Mouse (Mus musculus) liver, embryonic 11.5 days (tissue): ENCODE measurements around the gene Prrx2. TPM values are rescaled to one million over a fixed set of nuclear protein-coding genes. Genes with fewer than 3 reads are reported as not detected.

ENCODE experiments used
- ATAC-seq: fragments of 200-750 bp; cut with Nextera tagmentation; replicated peaks from 2 replicates; pipeline ENCODE4 v1.8.0; 2017; ENCODE audit warnings: moderate number of reproducible peaks, mild to moderate bottlenecking, moderate TSS enrichment, moderate library complexity; ENCODE audit not compliant: low FRiP score
- DNase-seq: peaks from one replicate; pipeline ENCODE4 v3.0.0-alpha.2; 2017; ENCODE audit warnings: low spot score
- H3K27ac ChIP-seq: fragments of 300-500 bp; sonication (generic); 2 replicates; pipeline ENCODE4 v1.5.1; 2014; ENCODE audit warnings: mild to moderate bottlenecking, low read depth, low read length, control low read depth
- H3K27me3 ChIP-seq: fragments of 300-500 bp; sonication (generic); replicated peaks from 2 replicates; pipeline ENCODE4 v1.6.1; 2014; ENCODE audit warnings: low read length, mixed read lengths; ENCODE audit not compliant: control insufficient read depth, insufficient read depth
- H3K36me3 ChIP-seq: fragments of 300-500 bp; sonication (generic); 2 replicates; pipeline ENCODE4 v1.6.1; 2014; ENCODE audit warnings: mild to moderate bottlenecking, low read length, moderate library complexity, mixed read lengths; ENCODE audit not compliant: control insufficient read depth, insufficient read depth
- H3K4me1 ChIP-seq: fragments of 300-500 bp; sonication (generic); replicated peaks from 2 replicates; pipeline ENCODE4 v1.6.1; 2014; ENCODE audit warnings: low read length, mixed read lengths; ENCODE audit not compliant: control insufficient read depth, insufficient read depth
- H3K4me2 ChIP-seq: fragments of 300-500 bp; sonication (generic); 2 replicates; pipeline ENCODE4 v1.6.1; 2014; ENCODE audit warnings: mild to moderate bottlenecking, control low read depth, moderate library complexity
- H3K4me3 ChIP-seq: fragments of 300-500 bp; sonication (generic); 2 replicates; pipeline ENCODE4 v1.5.1; 2014; ENCODE audit warnings: low read depth, low read length, control low read depth
- H3K9ac ChIP-seq: fragments of 300-500 bp; sonication (generic); 2 replicates; pipeline ENCODE4 v1.6.1; 2014; ENCODE audit warnings: low read depth, low read length, control low read depth
- H3K9me3 ChIP-seq: fragments of 300-500 bp; sonication (generic); 2 replicates; pipeline ENCODE4 v1.6.1; 2016; ENCODE audit warnings: low read length, inconsistent platforms, mixed read lengths; ENCODE audit not compliant: control insufficient read depth
- whole genome bisulfite sequencing: fragments of 180-500 bp; shearing (Covaris S2); extraction: QIAGEN DNeasy Blood & Tissue Kit; methylation state at CpG from one replicate; pipeline ENCODE4 v1.1.7; 2014; 5-methylcytosine and 5-hydroxymethylcytosine counted together
- polyA plus RNA-seq: library from polyadenylated mRNA; unstranded; fragments of >200 nt; fragmentation: Nextera tagmentation; extraction: Ambion mirVana; gene quantifications from 2 replicates; pipeline ENCODE4 v1.2.1, GENCODE M21; 2014

The Prrx2 gene
- 8.2 and 9.4 TPM in 2 replicates for polyA plus RNA-seq

DNA sequence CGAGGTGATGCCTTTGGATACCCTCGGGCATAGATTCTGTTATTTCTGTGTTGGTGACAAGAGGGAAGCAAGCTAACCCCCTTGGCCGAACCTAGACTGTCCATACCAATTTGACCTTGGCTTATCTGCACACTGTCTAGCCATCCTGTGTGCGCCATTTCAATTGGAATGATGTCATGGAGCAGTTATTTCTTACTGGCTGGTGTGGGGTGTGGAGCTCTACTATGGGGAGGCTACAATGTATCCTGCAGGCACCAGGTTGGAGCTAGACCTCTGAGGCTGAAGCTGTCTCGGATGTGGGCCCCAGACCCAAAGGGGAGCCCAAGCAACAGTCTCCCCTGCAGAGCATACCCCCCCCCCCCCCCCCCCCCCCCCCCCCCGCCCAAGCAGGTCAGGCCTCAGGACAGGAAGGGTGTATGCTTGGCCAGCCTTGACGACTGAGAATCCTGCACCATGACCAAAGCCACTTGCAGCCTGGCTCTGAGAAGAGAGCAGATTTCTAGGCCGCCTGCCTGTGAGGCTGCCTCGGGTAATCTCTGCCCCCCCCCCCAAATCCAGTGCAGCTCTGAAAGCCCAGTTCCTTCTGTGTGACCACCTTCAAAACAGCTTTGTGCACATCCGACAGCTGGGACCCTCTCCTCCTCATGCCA lies at the start of gene Prrx2:
Gene Prrx2, plus strand, starts transcription at position 600 of the 650 bp plus-strand sequence.
- H3K4me2 ChIP-seq = no peak within 1 kb of the TSS
- H3K9ac ChIP-seq = no peak within 1 kb of the TSS
- H3K27ac ChIP-seq = no peak within 1 kb of the TSS
- H3K4me1 ChIP-seq = peaks cover 6% of the 10 kb centered on the region
- H3K36me3 ChIP-seq = no peaks in the 10 kb centered on the region
- DNase-seq (no peak), ATAC-seq (no peak)
- H3K27me3 ChIP-seq = no peaks in the 10 kb centered on the region
- WGBS = 64% methylated on average over 9 of the region's 10 CpGs
- H3K4me3 ChIP-seq = no peak within 1 kb of the TSS
- no peaks in the 10 kb centered on the region for H3K9me3 ChIP-seq

DNA sequence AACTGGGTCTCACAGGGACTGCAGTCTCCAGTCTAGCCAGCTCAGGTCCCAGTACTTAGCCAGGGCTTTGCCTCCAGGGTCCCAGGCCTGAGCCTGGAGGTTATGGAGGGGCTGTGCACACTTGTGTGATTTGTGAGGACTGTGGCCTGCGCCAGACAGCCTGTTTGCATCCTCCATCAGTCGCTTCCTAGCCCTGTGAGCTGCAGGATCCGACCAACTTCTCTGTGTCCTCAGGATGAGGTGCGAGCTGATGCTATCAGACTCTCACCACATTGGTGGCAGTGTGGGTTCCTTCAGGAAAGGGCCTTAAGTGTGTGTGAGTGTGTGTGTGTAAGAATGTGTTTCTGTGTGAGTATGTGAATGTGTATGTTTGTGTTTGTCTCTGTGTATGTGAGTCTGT lies 47.3 kb upstream of the Prrx2 start:
- Histone ChIP-seq H3K36me3 (no peaks in the 10 kb centered on the region), H3K4me2 (no peak overlapping the region), H3K4me3 (no peak overlapping the region), H3K27me3 (no peaks in the 10 kb centered on the region), H3K27ac (no peak overlapping the region), H3K9ac (no peak overlapping the region), H3K4me1 (peaks cover 30% of the 10 kb centered on the region), H3K9me3 (no peaks in the 10 kb centered on the region)
- no peak for DNase-seq
- ATAC-seq = no peak
- WGBS = 45% methylated on average over 4 of the region's 4 CpGs

- no peak overlapping the region for H3K4me2 ChIP-seq
- peaks cover 4% of the 10 kb centered on the region for H3K27me3 ChIP-seq
- no peak overlapping the region for H3K4me3 ChIP-seq
- no peak for DNase-seq
- no peak for ATAC-seq
- WGBS = 85% methylated on average over 7 of the region's 7 CpGs
- H3K36me3 ChIP-seq = no peaks in the 10 kb centered on the region
- H3K9ac ChIP-seq = no peak overlapping the region
- H3K27ac ChIP-seq = no peak overlapping the region
- peaks cover 17% of the 10 kb centered on the region for H3K4me1 ChIP-seq
- no peaks in the 10 kb centered on the region for H3K9me3 ChIP-seq
These were observed 42.7 kb upstream of the Prrx2 start for GRCm38 (mm10) chr2:30792061-30792460.

GRCm38 (mm10) chr2:30794179-30795108 lies 40.3 kb upstream of the Prrx2 start:
- peak; percentile 73 for ATAC-seq
- no peak overlapping the region; the same call in 1 of the 2 replicates for H3K27ac ChIP-seq
- DNase-seq = peak; percentile 96

DNA sequence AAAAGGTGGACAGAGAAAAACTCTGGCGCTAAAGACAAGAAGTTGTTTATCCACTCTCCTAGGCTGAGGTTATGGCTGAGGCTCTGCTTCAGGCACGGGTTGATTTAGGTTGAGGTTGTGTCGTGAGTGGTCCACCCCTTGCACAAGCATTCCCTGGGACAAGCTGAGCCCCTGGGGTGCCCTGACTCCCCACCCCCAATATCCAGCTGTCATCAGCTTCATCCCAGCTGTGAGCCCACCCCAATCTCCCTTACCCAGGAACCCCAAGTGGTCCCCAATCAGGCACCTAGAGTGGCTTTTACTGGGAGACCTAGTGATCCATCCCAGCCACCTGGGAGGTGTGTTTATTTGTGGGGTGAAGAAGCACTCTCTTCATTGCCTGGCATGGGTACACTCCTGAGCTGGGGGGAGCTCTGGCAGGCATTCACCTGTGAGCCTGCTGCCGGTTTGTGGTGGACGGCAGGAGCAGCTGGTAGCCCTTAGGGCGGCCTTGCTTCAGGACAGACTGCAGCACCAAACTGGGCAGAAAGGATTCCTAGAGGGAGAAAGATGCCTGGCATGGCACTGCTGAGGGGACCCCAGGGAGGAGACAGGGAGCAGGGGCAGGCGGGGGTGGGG lies 39.4 kb upstream of the Prrx2 start:
- DNase-seq (no peak), ATAC-seq (no peak)
- 77% methylated on average over 7 of the region's 7 CpGs for WGBS
- H3K27me3 ChIP-seq = peaks cover 31% of the 10 kb centered on the region
- peak overlapping the region; percentile 79 for H3K4me2 ChIP-seq
- no peaks in the 10 kb centered on the region for H3K9me3 ChIP-seq
- peaks cover 17% of the 10 kb centered on the region for H3K4me1 ChIP-seq
- H3K4me3 ChIP-seq = peak overlapping the region; percentile 51; the same call in 1 of the 2 replicates
- no peaks in the 10 kb centered on the region for H3K36me3 ChIP-seq
- no peak overlapping the region; the same call in 1 of the 2 replicates for H3K9ac ChIP-seq
- H3K27ac ChIP-seq = no peak overlapping the region

More at GRCm38 (mm10) chr2:30794179-30795108, 40.3 kb upstream of the Prrx2 start:
- peaks cover 22% of the 10 kb centered on the region for H3K27me3 ChIP-seq
- peaks cover 17% of the 10 kb centered on the region for H3K4me1 ChIP-seq
- H3K9ac ChIP-seq = peak overlapping the region; percentile 55
- no peaks in the 10 kb centered on the region for H3K9me3 ChIP-seq
- H3K36me3 ChIP-seq = no peaks in the 10 kb centered on the region
- H3K4me3 ChIP-seq = peak overlapping the region; percentile 51
- WGBS = 4% methylated on average over 48 of the region's 48 CpGs
- H3K4me2 ChIP-seq = peak overlapping the region; percentile 79

DNA sequence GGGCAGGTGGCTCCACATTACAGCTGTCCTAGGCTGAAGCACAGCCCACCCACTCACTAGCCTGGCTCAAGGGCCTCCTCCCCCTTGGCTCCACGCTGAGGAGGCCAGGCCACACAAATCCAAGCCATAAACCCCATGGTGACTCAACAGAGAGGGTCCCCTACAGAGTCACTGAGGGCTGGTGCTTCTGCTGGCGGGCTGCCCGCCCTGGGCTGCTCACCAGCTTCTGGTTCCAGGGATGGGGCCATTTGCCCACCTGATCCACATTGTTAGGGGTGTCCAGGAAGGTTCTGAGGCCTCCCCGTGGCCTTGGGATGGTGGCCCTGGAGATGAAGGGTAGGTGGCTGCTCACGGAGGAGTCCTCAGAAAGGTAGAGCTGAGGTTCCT lies 38.9 kb upstream of the Prrx2 start:
- Histone ChIP-seq H3K4me3 (no peak overlapping the region), H3K27me3 (peaks cover 36% of the 10 kb centered on the region), H3K4me1 (peaks cover 16% of the 10 kb centered on the region), H3K27ac (no peak overlapping the region), H3K4me2 (peak overlapping the region; percentile 57), H3K9ac (0 out of 2 replicates have a peak overlapping the region, but pooled peaks have one; percentile 26), H3K9me3 (no peaks in the 10 kb centered on the region), H3K36me3 (no peaks in the 10 kb centered on the region)
- WGBS = 66% methylated on average over 5 of the region's 5 CpGs
- ATAC-seq (no peak), DNase-seq (no peak)

- Histone ChIP-seq H3K9ac (0 out of 2 replicates have a peak overlapping the region, but pooled peaks have one; percentile 26), H3K27ac (no peak overlapping the region)
- peak; percentile 69; the same call in 1 of the 2 replicates for ATAC-seq
These were observed 38.4 kb upstream of the Prrx2 start for GRCm38 (mm10) chr2:30796382-30796781.

DNA sequence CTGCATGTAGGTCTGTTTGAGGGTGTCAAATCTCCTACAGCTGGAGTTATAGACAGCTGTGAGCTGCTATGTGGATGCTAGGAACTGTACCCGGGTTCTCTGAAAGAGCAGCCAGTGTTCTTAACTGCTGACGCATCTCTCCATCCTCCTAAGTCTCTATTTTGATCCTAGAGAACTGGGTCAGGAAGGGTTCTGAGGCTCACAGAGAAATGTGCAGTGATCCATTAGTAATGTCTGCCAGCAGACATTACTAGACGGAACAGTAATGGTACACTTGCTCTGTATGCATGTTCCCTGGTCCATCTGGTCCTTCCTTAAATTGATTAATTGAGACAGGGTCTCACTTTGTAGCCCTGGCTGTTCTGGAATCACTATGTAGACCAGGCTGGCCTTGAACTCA lies 35.3 kb upstream of the Prrx2 start:
- no peak for DNase-seq
- H3K4me3 ChIP-seq = no peak overlapping the region
- peaks cover 60% of the 10 kb centered on the region for H3K27me3 ChIP-seq
- 78% methylated on average over 3 of the region's 3 CpGs for WGBS
- no peaks in the 10 kb centered on the region for H3K36me3 ChIP-seq
- H3K9ac ChIP-seq = no peak overlapping the region
- H3K9me3 ChIP-seq = no peaks in the 10 kb centered on the region
- no peak for ATAC-seq
- H3K27ac ChIP-seq = no peak overlapping the region
- H3K4me2 ChIP-seq = no peak overlapping the region
- peaks cover 13% of the 10 kb centered on the region for H3K4me1 ChIP-seq

More at GRCm38 (mm10) chr2:30796382-30796781, 38.4 kb upstream of the Prrx2 start:
- 5% methylated on average over 11 of the region's 11 CpGs for WGBS
- Histone ChIP-seq H3K4me3 (peak overlapping the region; percentile 18; the same call in 1 of the 2 replicates), H3K4me1 (peaks cover 14% of the 10 kb centered on the region), H3K36me3 (no peaks in the 10 kb centered on the region), H3K9me3 (no peaks in the 10 kb centered on the region), H3K27me3 (peaks cover 41% of the 10 kb centered on the region), H3K4me2 (peak overlapping the region; percentile 57)
- DNase-seq = peak; percentile 69
